Mouse (Mus musculus): ENCODE measurements around the gene Hs6st2. TPM values are rescaled to one million over a fixed set of nuclear protein-coding genes. Genes with fewer than 3 reads are reported as not detected.

The Hs6st2 gene
- polyA plus RNA-seq, 1 experiment from 2014 or later, result 131 TPM

- ATAC-seq (no peak), DNase-seq (ENCODE audit: low read depth, low spot score) (no peak)
- ChIA-PET CTCF (interaction anchor here (0.7 to 2.1 kb wide), 4 partner anchors 12 to 513 kb away, joined by 3 to 9 read pairs (median 6); no protein-coding TSS in a partner anchor), POLR2A (no interaction called here)
- peak; percentile 77 for TF ChIP-seq CTCF (IDR thresholded peaks at IDR 0.05)
- H3K27me3 ChIP-seq, result peaks cover 18% of the 10 kb centered on the region
- in situ Hi-C loops (cut with MboI; ENCODE audit: low pct_unique_long_range_greater_than_20kb), result loop anchor here (5.0 to 10.0 kb wide), 2 partner anchors 168 to 295 kb away; partner anchors contain the start of gene Mbnl3
Measured at GRCm38 (mm10) chrX:51372477-51373239, 309.0 kb downstream of the Hs6st2 start.

- TF ChIP-seq CTCF (IDR thresholded peaks at IDR 0.05), result no peak
- in situ Hi-C loops (cut with MboI; ENCODE audit: low pct_unique_long_range_greater_than_20kb), result no loop called here
- ChIA-PET CTCF (no interaction called here), POLR2A (no interaction called here)
- ATAC-seq (no peak), DNase-seq (ENCODE audit: low read depth, low spot score) (no peak)
- H3K27me3 ChIP-seq, result peaks cover 34% of the 10 kb centered on the region
Measured at GRCm38 (mm10) chrX:51349682-51350081, 332.0 kb downstream of the Hs6st2 start.

DNA sequence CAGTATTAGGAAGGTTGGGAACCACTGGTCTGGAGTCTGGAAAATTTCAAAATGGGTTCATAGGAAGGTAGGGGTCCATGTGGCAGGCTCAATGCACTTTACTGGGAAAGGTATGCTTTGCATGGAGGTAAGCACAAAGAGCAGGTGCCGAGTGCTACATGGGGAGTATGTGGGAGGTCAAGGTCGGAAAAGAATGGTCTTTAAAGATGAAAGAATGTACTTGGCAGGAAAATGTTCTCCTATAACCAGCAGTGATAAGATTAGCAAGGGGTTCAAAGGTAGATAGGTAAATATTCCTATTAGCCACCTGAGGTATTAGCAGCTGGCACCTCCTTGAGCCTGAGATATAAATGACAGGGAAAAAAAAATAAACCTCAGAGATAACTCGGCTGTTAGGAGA is 338.1 kb downstream of the Hs6st2 start:
- H3K27me3 ChIP-seq, result peaks cover 60% of the 10 kb centered on the region
- CTCF ChIA-PET, result interaction anchor here (1.7 kb wide), 1 partner anchor 31 kb away, joined by 4 read pairs; no protein-coding TSS in a partner anchor
- in situ Hi-C loops (cut with MboI; ENCODE audit: low pct_unique_long_range_greater_than_20kb), result no loop called here
- ATAC-seq (no peak), DNase-seq (ENCODE audit: low read depth, low spot score) (no peak)
- TF ChIP-seq CTCF (IDR thresholded peaks at IDR 0.05), result no peak
- POLR2A ChIA-PET, result no interaction called here

Other genes with a start within 250 kb of the Hs6st2 start
- gene Usp26, start 119.4 kb upstream of the Hs6st2 start, polyA plus RNA-seq (2021), result 0.01 TPM

All from Patski (cell line).